Comparison of ENCODE assay signal across 8 mouse cellular contexts in the genomic region with DNA sequence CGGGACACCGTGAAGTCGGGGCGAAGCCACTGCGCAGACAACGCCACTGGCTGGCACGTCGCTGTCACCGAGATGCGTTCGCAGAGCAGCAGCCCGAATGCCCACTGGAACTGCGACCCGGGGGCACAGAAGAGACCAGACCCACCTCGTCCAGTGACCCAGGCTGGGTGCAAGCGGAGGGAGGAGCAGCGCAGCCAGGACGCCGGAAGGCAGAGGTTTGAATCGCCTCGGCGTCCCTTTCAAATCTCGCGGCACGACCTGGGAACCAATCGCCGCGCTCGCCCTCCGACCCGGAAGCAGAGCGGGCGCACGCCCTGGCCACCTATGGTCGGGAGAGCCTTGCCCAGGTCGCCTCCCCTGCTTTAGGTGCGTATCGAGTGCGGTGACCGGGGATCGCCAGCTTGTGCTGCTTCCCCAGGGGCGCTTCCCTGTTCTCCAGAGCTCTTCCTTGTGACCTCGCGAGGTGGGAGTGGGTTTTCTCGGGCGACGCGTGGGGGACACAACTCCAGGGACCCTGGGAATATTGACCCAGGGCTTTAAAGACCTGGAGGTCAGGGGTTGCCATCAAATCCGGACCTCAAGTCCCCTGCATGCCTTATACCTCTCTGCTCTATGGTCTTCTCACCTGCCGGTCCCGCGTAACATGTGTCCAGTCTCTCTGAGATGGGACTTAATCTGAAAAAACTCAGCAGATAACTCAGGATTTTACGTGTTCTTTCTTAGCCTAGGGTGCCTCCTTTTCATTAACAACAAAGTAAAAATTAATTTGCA. TPM values are rescaled to one million over a fixed set of nuclear protein-coding genes. Genes with fewer than 3 reads are reported as not detected.
DNase-seq lines count a peak whose midpoint lies in the region; ATAC-seq and TF ChIP-seq lines count a peak whose summit lies in the region.

A gene (minus strand): TSS at position 235 of the 771 bp plus-strand sequence.
A gene (plus strand): TSS at position 286 of the 771 bp plus-strand sequence.

- peak within 1 kb of the TSS; percentile 20; the same call in 1 of the 2 replicates for H3K27ac ChIP-seq in bone marrow, adult 2 months (ENCODE audit: control insufficient read depth, insufficient read depth, low read depth, low read length, poor library complexity)
- H3K27ac ChIP-seq in embryonic facial prominence, embryonic 15.5 days (replicated peaks): peak within 1 kb of the TSS; percentile 44; the same call in 1 of the 2 replicates
- 0 out of 2 replicates have a peak within 1 kb of the TSS, but pooled peaks have one; percentile 47 for H3K27ac ChIP-seq in kidney, embryonic 14.5 days (ENCODE audit: low read depth, low read length)
- H3K27ac ChIP-seq in limb, embryonic 15.5 days: no peak within 1 kb of the TSS

- TF ChIP-seq CTCF in bone marrow, adult 2 months (IDR thresholded peaks at IDR 0.05; ENCODE audit: control insufficient read depth, insufficient read depth, low read length): no peak

- under 1% methylated on average over 53 of the region's 53 CpGs for WGBS in bone marrow, adult 2 months
- 1% methylated on average over 53 of the region's 53 CpGs for WGBS in embryonic facial prominence, embryonic 15.5 days
- WGBS in kidney, embryonic 14.5 days: 2% methylated on average over 51 of the region's 53 CpGs
- under 1% methylated on average over 53 of the region's 53 CpGs for WGBS in limb, embryonic 15.5 days

- peaks cover 18% of the 10 kb centered on the region for H3K36me3 ChIP-seq in embryonic facial prominence, embryonic 15.5 days
- peaks cover 22% of the 10 kb centered on the region; the same call in 1 of the 2 replicates for H3K36me3 ChIP-seq in kidney, embryonic 14.5 days (ENCODE audit: control insufficient read depth, insufficient read depth, low read length)
- peaks cover 23% of the 10 kb centered on the region for H3K36me3 ChIP-seq in limb, embryonic 15.5 days

- H3K4me1 ChIP-seq in bone marrow, adult 2 months (ENCODE audit: control insufficient read depth, insufficient read depth, low read length): peaks cover 2% of the 10 kb centered on the region; the same call in 1 of the 2 replicates
- H3K4me1 ChIP-seq in embryonic facial prominence, embryonic 15.5 days: peaks cover 22% of the 10 kb centered on the region
- peaks cover 12% of the 10 kb centered on the region for H3K4me1 ChIP-seq in kidney, embryonic 14.5 days (ENCODE audit: control insufficient read depth, insufficient read depth, low read length)
- H3K4me1 ChIP-seq in limb, embryonic 15.5 days: peaks cover 18% of the 10 kb centered on the region

- no peaks in the 10 kb centered on the region for H3K9me3 ChIP-seq in embryonic facial prominence, embryonic 15.5 days (replicated peaks)
- H3K9me3 ChIP-seq in kidney, embryonic 14.5 days (ENCODE audit: control insufficient read depth, low read length): no peaks in the 10 kb centered on the region
- H3K9me3 ChIP-seq in limb, embryonic 15.5 days: no peaks in the 10 kb centered on the region

- DNase-seq in 416B (ENCODE audit: low read depth): peak; percentile 88
- peak; percentile 77 to 80 for DNase-seq in heart, adult 9 months (ENCODE audit: low spot score in 2 of 2)
- peak; percentile 54 to 74 for DNase-seq in monocyte, adult 2 months (ENCODE audit: low read depth in 1 of 2, low spot score in 2 of 2)
- peak; percentile 85 to 87 for DNase-seq in spleen, postnatal 36 days (ENCODE audit: low spot score in 2 of 2)

- no peaks in the 10 kb centered on the region for H3K27me3 ChIP-seq in embryonic facial prominence, embryonic 15.5 days
- no peaks in the 10 kb centered on the region for H3K27me3 ChIP-seq in kidney, embryonic 14.5 days (ENCODE audit: control insufficient read depth, insufficient read depth, low read length)
- no peaks in the 10 kb centered on the region for H3K27me3 ChIP-seq in limb, embryonic 15.5 days

- ATAC-seq in embryonic facial prominence, embryonic 15.5 days (ENCODE audit: insufficient number of reproducible peaks, low FRiP score, low TSS enrichment, low read depth): peak; percentile 86
- peak; percentile 98 for ATAC-seq in kidney, embryonic 14.5 days (ENCODE audit: low FRiP score, low TSS enrichment)
- ATAC-seq in limb, embryonic 15.5 days (ENCODE audit: insufficient number of reproducible peaks, low FRiP score, low TSS enrichment, low read depth): peak; percentile 83

- peak within 1 kb of the TSS; percentile 88 for H3K4me3 ChIP-seq in bone marrow, adult 2 months (replicated peaks; ENCODE audit: control insufficient read depth, low read depth, low read length)
- peak within 1 kb of the TSS; percentile 85 for H3K4me3 ChIP-seq in embryonic facial prominence, embryonic 15.5 days (replicated peaks)
- peak within 1 kb of the TSS; percentile 92 for H3K4me3 ChIP-seq in kidney, embryonic 14.5 days (ENCODE audit: low read length)
- H3K4me3 ChIP-seq in limb, embryonic 15.5 days: peak within 1 kb of the TSS; percentile 77

- H3K9ac ChIP-seq in embryonic facial prominence, embryonic 15.5 days: peak within 1 kb of the TSS; percentile 75
- peak within 1 kb of the TSS; percentile 77 for H3K9ac ChIP-seq in kidney, embryonic 14.5 days (ENCODE audit: low read depth, low read length)
- peak within 1 kb of the TSS; percentile 61 for H3K9ac ChIP-seq in limb, embryonic 15.5 days

- H3K4me2 ChIP-seq in embryonic facial prominence, embryonic 15.5 days (replicated peaks): peak within 1 kb of the TSS; percentile 83
- H3K4me2 ChIP-seq in kidney, embryonic 14.5 days (replicated peaks; ENCODE audit: low read depth, low read length): peak within 1 kb of the TSS; percentile 73
- peak within 1 kb of the TSS; percentile 89 for H3K4me2 ChIP-seq in limb, embryonic 15.5 days

- peak; percentile 67; the same call in 1 of the 2 replicates for TF ChIP-seq POLR2A in bone marrow, adult 2 months (IDR thresholded peaks at IDR 0.05; ENCODE audit: borderline replicate concordance, control insufficient read depth, low read depth, low read length)

RNA-seq across cellular contexts. Expression of the first gene that starts in this region (rescaled TPM):
- 5.6 and 9.2 TPM in 2 replicates for polyA plus RNA-seq in bone marrow, adult 2 months (2011; ENCODE audit: insufficient read depth, insufficient read length, low replicate concordance, missing spikeins)
- polyA plus RNA-seq in embryonic facial prominence, embryonic 15.5 days (2015; fragmentation: Nextera tagmentation; extraction: Ambion mirVana): 8.6 TPM in 2 replicates
- polyA plus RNA-seq in kidney, embryonic 14.5 days (2014; fragmentation: Nextera tagmentation; extraction: Ambion mirVana): 9.3 and 14.1 TPM in 2 replicates
- 6.4 and 7.7 TPM in 2 replicates for polyA plus RNA-seq in limb, embryonic 15.5 days (2015; fragmentation: Nextera tagmentation; extraction: Ambion mirVana)

RNA-seq across cellular contexts. Expression of the second gene that starts in this region (rescaled TPM):
- polyA plus RNA-seq in bone marrow, adult 2 months (2011; ENCODE audit: insufficient read depth, insufficient read length, low replicate concordance, missing spikeins): 5.9 and 24.0 TPM in 2 replicates
- polyA plus RNA-seq in embryonic facial prominence, embryonic 15.5 days (2015; fragmentation: Nextera tagmentation; extraction: Ambion mirVana): 60.3 and 63.8 TPM in 2 replicates
- 102 and 127 TPM in 2 replicates for polyA plus RNA-seq in kidney, embryonic 14.5 days (2014; fragmentation: Nextera tagmentation; extraction: Ambion mirVana)
- polyA plus RNA-seq in limb, embryonic 15.5 days (2015; fragmentation: Nextera tagmentation; extraction: Ambion mirVana): 55.8 and 58.0 TPM in 2 replicates
